Mouse (Mus musculus) heart, adult 11 months (tissue): Measurements from ENCODE around the gene 4930453N24Rik.

Experiments used
- DNase-seq: peaks from one replicate; pipeline ENCODE4 v3.0.0; 2022

The 4930453N24Rik gene

DNA sequence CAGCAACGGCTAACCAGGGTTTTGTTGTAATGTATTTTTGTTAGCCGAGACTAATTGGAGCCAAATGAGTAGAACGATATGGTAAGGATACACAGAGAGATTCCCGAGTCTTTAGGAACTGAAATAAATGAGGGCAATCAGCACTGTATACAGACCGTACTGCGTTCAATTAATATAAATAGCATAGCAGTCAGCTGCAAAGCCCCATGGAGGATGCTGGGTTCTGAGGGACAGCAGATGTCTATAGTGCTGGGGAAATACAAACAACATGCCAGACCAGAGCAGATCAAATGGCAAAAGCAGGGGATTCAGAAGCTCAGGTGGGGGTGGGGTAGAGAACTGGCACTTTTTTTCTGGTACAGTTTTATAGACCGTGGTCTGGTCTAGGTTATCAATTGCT lies 51.9 kb downstream of the 4930453N24Rik start:
- DNase-seq, result no peak

DNA sequence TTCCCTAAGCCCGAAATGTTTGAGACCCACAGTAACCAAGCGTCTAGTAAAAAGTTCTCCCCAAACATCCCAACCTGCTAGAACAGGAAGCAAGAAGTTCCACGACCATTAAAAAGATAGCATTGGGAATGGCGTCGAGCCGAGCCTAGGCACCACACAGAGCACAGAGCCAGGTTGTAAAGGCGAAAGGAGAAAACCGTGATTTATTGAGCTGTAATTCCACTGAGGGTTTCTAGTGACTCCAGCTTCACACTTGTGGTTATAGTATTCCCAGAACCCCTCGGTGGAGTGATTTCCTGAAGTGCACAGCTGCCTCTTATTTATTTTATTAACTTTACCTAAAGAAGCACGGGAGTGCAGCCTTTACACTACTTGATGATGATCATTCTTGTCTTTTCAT lies 53.1 kb downstream of the 4930453N24Rik start:
- DNase-seq, result no peak

DNA sequence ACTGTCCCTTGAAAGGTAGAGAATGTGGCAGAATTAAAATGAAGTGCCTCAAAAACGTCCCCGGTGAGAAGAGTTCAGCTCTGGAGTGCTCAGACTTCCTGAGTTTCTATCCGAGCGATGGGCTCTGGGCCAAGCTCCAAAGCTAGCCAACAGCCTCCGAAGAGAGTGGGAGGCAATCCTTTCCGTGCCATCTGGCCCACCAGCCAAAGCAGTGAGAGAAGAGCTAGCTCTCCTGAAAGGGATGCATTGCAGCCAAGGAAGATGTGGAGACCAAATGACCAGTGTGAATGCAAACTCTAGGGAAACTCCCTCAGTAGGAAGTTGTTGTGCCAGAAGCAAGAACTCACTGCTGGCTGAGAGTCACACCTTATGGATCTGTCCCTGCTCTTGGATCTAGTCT lies 59.1 kb downstream of the 4930453N24Rik start:
- DNase-seq, result no peak
